Mouse (Mus musculus): ENCODE measurements around the gene Dph5. TPM values are rescaled to one million over a fixed set of nuclear protein-coding genes. Genes with fewer than 3 reads are reported as not detected.
A peak's percentile ranks its signal among the peaks of the same experiment; 100 is the strongest.

The Dph5 gene
- total RNA-seq, 2 experiments from 2014 or later, result 6.1 to 6.4 TPM

DNA sequence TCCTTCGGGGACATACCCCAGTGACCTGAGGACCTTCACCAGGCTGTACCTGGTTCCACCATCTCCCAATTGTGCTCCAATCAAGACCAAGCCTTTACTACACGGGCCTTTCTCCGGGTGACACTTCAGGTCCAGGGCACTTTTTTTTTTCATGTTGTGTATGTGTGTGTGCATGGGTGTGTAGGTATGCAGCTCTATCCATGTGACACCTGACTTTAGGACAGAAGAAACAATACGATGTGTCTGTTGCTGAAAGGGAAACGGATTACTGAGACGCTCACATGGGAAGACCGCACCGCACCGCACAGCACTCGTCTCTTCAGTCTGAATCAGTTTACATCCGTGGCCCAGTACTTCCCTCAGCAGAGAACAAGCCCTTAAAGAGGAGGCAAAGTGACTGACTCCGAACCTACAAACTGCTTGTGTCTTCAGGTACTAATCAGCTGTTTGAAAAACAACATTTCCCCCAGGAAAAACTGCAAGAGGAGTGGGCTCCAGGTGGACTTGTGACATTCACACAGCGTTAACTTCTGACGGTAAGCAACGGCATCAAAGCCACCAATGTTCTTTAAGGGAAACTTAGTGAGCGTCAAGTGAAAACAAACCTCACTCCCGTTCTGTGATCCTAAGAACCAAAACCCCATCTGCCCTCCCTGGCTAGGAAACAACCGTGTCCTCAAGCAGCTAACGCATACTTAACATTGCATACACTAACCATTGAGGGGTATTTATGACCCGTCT is 83.6 kb downstream of the Dph5 start:
- intact Hi-C loops (cut with DNase I), result no loop called here
- DNase-seq, result no peak
- TF ChIP-seq CTCF (IDR thresholded peaks at IDR 0.05), result no peak
- no peak overlapping the region for H3K4me3 ChIP-seq
- H3K27ac ChIP-seq, result no peak overlapping the region

DNA sequence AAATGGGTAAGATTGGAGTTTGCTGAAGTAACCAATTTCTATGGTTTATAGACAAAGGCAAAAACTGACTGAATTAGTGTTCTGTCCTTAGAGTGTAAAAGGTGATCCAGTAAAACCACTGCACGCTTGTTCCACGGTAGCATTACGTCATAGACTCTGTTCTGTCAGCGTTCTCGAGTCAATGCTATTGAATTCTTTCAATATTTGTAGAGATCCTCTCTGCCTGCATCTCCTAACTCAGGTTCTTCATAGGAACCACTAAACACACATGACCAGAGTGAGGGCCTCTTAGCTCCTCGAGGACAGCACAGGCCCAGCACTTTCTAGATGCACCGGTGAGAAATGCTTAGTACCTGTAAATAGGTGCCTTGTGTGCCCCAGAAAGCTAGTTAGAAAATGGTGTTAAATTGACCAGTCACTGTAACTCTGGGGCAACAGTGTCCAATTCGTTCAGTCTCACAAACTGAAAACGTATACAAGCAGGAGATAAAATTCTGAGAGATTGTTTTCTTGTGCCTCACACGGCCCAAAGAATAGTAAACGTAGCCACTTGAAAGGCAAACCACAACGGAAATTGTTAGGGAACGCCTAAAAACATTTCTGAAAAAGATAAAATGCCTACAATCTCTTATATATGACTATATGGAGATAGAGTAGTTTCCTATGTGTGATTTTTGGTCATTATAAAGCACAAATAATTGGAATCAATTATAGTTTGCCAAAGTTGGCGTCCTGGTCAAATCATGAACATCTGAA is 84.4 kb downstream of the Dph5 start:
- intact Hi-C loops (cut with DNase I), result no loop called here
- no peak overlapping the region for H3K4me3 ChIP-seq
- H3K27ac ChIP-seq, result no peak overlapping the region
- no peak for DNase-seq
- no peak for TF ChIP-seq CTCF (IDR thresholded peaks at IDR 0.05)

DNA sequence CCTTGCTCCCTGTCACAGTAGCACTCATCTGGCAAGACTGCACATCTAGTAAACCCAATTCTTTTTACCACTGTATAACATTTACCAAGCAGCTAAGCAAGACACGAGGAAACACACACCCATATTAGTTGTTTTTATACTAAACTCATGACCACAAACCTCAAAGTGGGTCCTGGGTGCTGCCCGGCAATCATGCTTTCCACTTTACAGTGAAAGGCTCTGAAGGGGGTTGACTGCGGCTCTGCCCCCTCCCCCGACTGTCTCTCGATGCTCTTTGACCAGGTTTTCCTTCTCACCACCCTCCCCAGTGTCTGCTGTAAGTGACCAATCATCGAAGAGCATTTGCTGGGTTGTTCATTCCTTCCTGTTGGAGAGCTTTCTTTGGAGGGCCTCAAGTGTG is 86.6 kb downstream of the Dph5 start:
- Histone ChIP-seq H3K4me3 (no peak overlapping the region), H3K27ac (no peak overlapping the region)
- intact Hi-C loops (cut with DNase I), result no loop called here
- TF ChIP-seq CTCF (IDR thresholded peaks at IDR 0.05), result no peak
- no peak for DNase-seq

DNA sequence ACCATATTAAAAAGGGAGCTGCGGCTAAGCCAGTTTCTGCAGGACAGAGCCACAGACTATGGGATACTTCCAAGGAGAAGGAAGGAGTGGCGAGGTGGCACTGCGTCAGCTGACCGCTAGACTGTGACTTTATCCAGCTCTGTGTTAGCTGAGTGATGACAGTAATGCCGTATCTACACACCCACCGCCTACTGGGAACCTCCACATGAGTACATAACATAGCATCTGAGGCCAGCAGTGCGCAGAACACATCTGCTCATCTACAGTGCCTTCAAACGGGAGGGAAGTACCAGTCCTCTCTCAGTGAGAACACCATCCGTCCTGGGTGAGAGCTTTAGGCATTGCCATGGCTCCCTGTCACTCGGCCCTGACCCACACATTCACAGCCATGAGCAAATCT is 87.4 kb downstream of the Dph5 start:
- H3K4me3 ChIP-seq, result no peak overlapping the region
- DNase-seq, result no peak
- intact Hi-C loops (cut with DNase I), result loop anchor here (5.0 kb wide), 1 partner anchor 378 kb away; no protein-coding TSS in a partner anchor
- no peak for TF ChIP-seq CTCF (IDR thresholded peaks at IDR 0.05)
- H3K27ac ChIP-seq, result no peak overlapping the region

DNA sequence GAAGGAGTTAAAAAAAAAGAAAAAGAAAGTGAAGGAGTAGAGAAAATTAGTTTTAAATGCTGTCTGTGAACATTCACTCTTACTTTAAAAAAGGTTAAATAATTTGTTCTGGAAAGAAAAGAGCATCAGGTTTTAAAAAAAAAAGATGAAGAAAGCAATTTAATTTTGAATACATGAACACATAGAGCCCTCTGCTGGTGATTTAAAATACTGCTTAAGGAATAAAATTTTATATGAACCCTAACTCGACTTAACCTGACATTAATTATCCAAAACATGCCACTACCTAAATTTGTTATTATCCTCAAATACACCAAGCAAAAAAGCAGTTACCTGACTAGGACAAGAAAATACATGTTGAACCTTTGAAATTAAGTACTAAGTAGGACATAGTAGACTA is 91.4 kb downstream of the Dph5 start:
- Histone ChIP-seq H3K27ac (no peak overlapping the region), H3K4me3 (no peak overlapping the region)
- DNase-seq, result no peak
- TF ChIP-seq CTCF (IDR thresholded peaks at IDR 0.05), result peak; percentile 75
- intact Hi-C loops (cut with DNase I), result loop anchor here (2.0 to 5.0 kb wide), 3 partner anchors 266 to 382 kb away; no protein-coding TSS in a partner anchor

DNA sequence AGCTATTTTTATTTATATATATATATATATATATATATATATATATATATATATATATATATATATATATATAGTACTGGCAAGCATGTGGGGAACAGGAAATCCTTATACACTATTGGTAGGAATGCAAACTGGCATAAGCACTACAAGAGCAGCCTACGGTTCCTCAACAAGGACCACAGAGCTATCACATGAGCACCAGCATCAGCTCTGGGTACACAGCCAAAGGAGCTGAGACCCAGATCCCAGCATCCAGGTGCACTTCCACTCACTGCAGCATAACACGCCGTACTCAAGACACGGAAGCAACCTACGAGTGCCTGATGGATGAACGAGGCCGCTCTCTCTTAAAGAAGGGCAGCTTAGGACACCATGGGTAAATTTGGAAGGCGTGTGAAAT is 95.6 kb downstream of the Dph5 start:
- H3K27ac ChIP-seq, result no peak overlapping the region
- no peak for TF ChIP-seq CTCF (IDR thresholded peaks at IDR 0.05)
- no peak overlapping the region for H3K4me3 ChIP-seq
- no peak for DNase-seq
- intact Hi-C loops (cut with DNase I), result no loop called here

Small RNAs within 50 kb of the gene (microRNA-seq; reads per million reads assigned to microRNA genes)
- not detected for gene Mir669n

Other genes with a start within 250 kb of the Dph5 start
- 10 to 100 TPM; 16.9 to 34.1 TPM for gene S1pr1, start 172.8 kb upstream of the Dph5 start, total RNA-seq (2021)
- 1 to 10 TPM; 4.8 to 5.5 TPM for gene Slc30a7, start 119.6 kb downstream of the Dph5 start, total RNA-seq (2021)
- 10 to 100 TPM in 1 of 2 experiments, 1 to 10 TPM in 1; 8.7 to 11.6 TPM for gene Extl2, start 119.6 kb downstream of the Dph5 start, total RNA-seq (2021)
- 1 to 10 TPM; 2.2 to 2.8 TPM for gene Vcam1, start 241.9 kb downstream of the Dph5 start, total RNA-seq (2021)

Measured in gastrocnemius, adult 2 months (tissue).